Mouse (Mus musculus) embryonic facial prominence, embryonic 10.5 days (tissue): ENCODE data around the gene Mphosph10. TPM values are rescaled to one million over a fixed set of nuclear protein-coding genes. Genes with fewer than 3 reads are reported as not detected.
A peak's percentile ranks its signal among the peaks of the same experiment; 100 is the strongest.

Experiments
- DNase-seq: peaks from one replicate; pipeline ENCODE4 v3.0.0-alpha.2; 2017; ENCODE audit warnings: low spot score
- H3K27ac ChIP-seq: fragments of 300-500 bp; sonication (generic); replicated peaks from 2 replicates; pipeline ENCODE4 v1.5.1; 2016; ENCODE audit warnings: mild to moderate bottlenecking
- H3K27me3 ChIP-seq: fragments of 300-500 bp; sonication (generic); replicated peaks from 2 replicates; pipeline ENCODE4 v1.6.1; 2016; ENCODE audit warnings: low read depth, mild to moderate bottlenecking; ENCODE audit not compliant: poor library complexity, severe bottlenecking
- H3K36me3 ChIP-seq: fragments of 300-500 bp; sonication (generic); replicated peaks from 2 replicates; pipeline ENCODE4 v1.6.1; 2016; ENCODE audit warnings: mild to moderate bottlenecking, moderate library complexity
- H3K4me1 ChIP-seq: fragments of 300-500 bp; sonication (generic); 2 replicates; pipeline ENCODE4 v1.6.1; 2016
- H3K4me3 ChIP-seq: fragments of 300-500 bp; sonication (generic); 2 replicates; pipeline ENCODE4 v1.5.1; 2016; ENCODE audit warnings: mild to moderate bottlenecking, moderate library complexity
- H3K9me3 ChIP-seq: fragments of 300-500 bp; sonication (generic); 2 replicates; pipeline ENCODE4 v1.6.1; 2016; ENCODE audit warnings: mild to moderate bottlenecking
- WGBS: fragments of 180-500 bp; shearing (Covaris S2); methylation state at CpG from one replicate; pipeline ENCODE4 v1.1.7; 2016; 5-methylcytosine and 5-hydroxymethylcytosine counted together
- polyA plus RNA-seq: library from polyadenylated mRNA; unstranded; fragments of >200 nt; fragmentation: Nextera tagmentation; extraction: Ambion mirVana; gene quantifications from 2 replicates; pipeline ENCODE4 v1.2.1, GENCODE M21; 2016

The Mphosph10 gene
- polyA plus RNA-seq, 1 experiment from 2014 or later: 56.1 TPM

DNA sequence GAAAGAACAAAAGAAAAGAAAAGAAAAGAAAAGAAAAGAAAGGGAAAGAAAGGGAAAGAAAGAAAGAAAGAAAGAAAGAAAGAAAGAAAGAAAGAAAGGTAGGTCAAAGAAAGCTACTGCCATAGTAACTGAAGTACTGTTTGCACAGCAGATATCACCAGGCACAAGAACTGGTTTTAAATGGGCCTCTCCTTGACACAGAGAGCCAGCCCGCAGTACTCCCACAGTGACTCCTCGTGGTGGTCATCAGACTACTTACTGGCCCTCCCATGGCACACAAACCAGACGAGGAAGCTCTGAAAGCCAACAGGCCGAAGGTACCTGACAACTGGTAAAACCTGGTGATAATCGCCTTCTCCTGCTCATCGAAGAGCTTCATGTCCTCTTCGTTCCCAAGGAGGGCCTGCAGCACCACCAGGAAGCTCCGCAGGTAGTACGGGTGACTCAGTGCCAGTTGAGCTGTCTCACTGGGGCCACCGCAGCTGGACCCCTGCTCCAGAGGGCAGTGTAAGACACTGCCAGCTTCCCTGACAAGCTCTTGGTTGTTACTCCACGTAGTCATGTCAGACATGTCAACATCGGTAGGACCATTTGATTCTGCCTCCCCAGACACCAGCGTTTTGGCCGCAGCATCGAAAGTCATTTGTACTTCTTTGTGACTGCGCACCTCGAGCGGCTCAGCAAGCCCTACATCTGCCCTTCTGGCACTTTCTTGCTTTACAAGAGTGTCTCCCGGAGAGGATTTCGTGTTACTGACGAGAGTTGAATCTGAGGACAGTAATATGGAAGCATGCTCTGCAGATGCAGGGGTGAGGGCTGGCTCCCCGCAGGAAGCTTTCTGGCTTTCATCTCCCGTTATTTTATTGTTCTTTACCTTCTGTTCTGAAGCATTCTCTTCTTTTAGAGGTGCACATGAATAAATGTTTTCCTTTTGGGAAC, 19.9 kb downstream of the Mphosph10 start:
- peak overlapping the region; percentile 76; the same call in 1 of the 2 replicates for H3K4me3 ChIP-seq
- H3K4me1 ChIP-seq: peaks cover 14% of the 10 kb centered on the region

DNA sequence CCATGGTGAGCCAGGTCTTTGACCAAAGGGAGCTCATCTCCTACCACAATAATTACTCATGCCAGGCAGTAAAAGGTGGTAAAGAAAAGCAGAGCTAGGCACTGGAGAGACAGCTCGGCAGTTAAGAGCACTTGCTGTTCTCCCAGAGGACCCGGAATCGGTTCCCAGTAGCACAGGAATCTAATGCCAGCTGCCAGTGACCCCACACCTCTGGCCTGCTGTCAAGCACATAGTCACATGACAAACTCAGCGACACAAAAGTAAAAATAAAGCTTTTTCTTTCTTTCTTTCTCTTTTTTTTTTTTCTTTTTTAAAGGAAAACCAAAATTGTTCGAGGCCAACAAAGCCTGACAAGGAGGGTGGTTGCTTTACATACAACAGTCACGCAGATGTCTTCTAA, 22.2 kb downstream of the Mphosph10 start:
- 90% methylated on average over 6 of the region's 6 CpGs for WGBS
- Histone ChIP-seq H3K36me3 (peaks cover 62% of the 10 kb centered on the region), H3K4me1 (peaks cover 14% of the 10 kb centered on the region), H3K27ac (no peak overlapping the region), H3K4me3 (no peak overlapping the region), H3K9me3 (no peaks in the 10 kb centered on the region), H3K27me3 (no peaks in the 10 kb centered on the region)
- DNase-seq: no peak

More for the DNA sequence above, 19.9 kb downstream of the Mphosph10 start:
- no peak for DNase-seq
- 91% methylated on average over 23 of the region's 23 CpGs for WGBS
- peaks cover 63% of the 10 kb centered on the region for H3K36me3 ChIP-seq
- H3K27me3 ChIP-seq: no peaks in the 10 kb centered on the region
- H3K27ac ChIP-seq: no peak overlapping the region
- H3K9me3 ChIP-seq: no peaks in the 10 kb centered on the region

DNA sequence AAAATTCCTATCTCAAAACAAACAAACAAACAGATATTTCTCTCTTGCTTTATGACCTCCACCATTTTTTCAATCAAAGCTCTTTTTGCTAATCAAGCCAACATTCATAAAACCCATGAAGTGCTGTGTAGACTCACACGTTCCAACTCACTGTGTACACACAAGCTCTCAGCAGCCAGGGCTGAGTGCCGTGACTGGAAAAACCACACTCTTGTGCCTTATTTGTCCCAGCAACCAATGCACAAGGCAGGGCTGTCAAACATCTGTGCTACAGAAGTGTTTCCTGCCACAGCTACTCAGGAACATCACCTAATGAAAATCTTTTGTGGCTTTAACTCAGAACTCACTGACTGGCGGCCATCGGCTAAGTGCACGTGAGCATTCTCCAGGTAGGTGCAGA, 26.2 kb downstream of the Mphosph10 start:
- Histone ChIP-seq H3K36me3 (peaks cover 91% of the 10 kb centered on the region), H3K27ac (no peak overlapping the region), H3K9me3 (no peaks in the 10 kb centered on the region), H3K4me3 (no peak overlapping the region), H3K4me1 (no peaks in the 10 kb centered on the region), H3K27me3 (no peaks in the 10 kb centered on the region)
- no peak for DNase-seq
- WGBS: 94% methylated on average over 5 of the region's 5 CpGs

DNA sequence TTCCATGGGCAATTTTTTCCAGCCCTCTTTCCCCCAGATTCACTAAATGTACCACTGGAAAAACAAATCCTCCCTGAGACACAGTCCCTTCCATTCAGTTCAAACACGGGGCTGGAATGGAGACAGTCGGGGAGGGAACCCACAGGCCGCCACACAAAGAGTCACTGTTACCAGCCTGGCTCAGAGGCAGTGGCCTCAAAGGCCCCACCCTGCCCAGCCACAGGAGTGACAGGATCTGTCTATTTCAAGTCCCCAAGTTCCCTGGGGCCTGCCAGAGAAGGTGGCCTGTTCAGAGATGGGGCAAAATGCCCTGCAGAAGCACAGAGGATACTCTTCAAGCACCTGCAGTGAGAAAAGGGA, 31.5 kb downstream of the Mphosph10 start:
- no peaks in the 10 kb centered on the region for H3K4me1 ChIP-seq
- H3K27ac ChIP-seq: no peak overlapping the region
- 34% methylated on average over 3 of the region's 3 CpGs for WGBS
- H3K4me3 ChIP-seq: no peak overlapping the region
- no peak for DNase-seq
- no peaks in the 10 kb centered on the region for H3K27me3 ChIP-seq
- H3K9me3 ChIP-seq: no peaks in the 10 kb centered on the region
- peaks cover 91% of the 10 kb centered on the region for H3K36me3 ChIP-seq

DNA sequence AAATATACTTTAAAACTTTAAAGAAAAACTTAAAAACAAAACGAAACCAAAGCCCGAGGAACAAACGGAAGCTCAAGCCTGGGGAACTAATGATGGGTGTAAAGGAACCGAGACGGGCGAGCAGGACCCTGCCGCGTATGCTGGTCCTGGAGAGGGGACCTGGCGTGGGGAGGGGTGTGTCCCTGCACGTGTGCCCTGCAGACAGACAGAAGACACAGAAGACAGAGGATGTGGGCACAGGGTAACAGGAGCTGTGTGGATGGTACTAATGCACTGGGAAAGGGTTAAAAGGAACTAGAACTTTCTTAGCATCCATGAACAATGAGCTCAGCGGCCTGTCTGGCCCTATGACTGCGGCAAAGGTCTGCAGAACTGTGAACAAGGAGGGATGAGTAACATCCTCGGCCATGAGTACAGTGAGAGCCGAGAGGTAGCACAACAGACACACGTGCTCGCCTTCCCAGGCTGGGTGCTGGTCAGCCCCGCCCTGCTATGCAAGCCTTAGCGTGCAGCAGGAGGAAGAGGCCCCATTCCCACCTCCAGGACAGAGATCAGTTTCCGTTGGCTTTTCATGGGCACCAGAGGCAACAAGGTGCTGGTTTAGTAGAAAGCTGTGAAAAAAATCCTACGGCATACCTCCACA, 32.0 kb downstream of the Mphosph10 start:
- Histone ChIP-seq H3K36me3 (peaks cover 91% of the 10 kb centered on the region), H3K9me3 (no peaks in the 10 kb centered on the region), H3K4me3 (no peak overlapping the region), H3K27ac (no peak overlapping the region), H3K27me3 (no peaks in the 10 kb centered on the region), H3K4me1 (no peaks in the 10 kb centered on the region)
- no peak for DNase-seq
- WGBS: 79% methylated on average over 20 of the region's 20 CpGs

DNA sequence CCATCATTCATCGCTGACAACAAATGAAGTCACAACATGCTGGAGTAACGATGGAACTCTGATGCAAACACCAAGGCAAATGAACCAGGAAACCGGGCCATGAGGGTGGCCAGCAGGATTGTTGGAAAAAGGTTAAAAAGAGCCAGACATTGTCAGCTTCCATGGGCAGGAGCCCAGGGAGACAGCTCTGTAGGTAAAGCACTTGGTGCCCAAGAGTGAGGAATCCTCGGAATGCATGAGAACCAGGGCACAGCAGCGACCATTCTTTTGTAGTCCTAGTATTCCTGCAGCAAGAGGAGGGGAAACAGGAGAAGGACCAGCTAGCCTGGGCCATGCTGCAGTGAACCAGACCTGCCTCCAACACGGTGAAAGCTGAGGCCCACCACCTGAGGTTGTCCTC, 33.4 kb downstream of the Mphosph10 start:
- no peaks in the 10 kb centered on the region for H3K9me3 ChIP-seq
- no peaks in the 10 kb centered on the region for H3K4me1 ChIP-seq
- no peak overlapping the region for H3K27ac ChIP-seq
- peaks cover 87% of the 10 kb centered on the region for H3K36me3 ChIP-seq
- H3K4me3 ChIP-seq: no peak overlapping the region
- H3K27me3 ChIP-seq: no peaks in the 10 kb centered on the region
- no peak for DNase-seq
- WGBS: 86% methylated on average over 6 of the region's 6 CpGs

DNA sequence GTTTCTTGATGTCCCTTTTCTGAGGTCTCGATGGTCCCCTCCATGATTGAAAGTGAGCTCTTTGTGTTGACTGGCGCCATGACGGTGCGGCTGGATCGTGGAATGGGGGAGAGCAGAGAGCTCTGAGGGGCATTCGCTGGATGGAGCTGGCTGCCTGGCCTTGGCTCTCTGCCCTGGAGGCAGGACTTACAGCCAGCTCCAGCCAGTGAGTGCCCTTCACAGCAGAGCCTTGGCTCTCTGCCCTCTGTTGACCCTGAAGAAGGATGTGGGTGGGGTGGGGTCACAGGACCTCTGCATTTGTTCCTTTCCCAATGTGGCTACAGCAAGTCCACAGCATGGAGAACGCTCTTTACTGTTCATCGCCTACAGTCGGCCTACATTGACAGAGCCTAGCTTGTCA, 34.7 kb downstream of the Mphosph10 start:
- H3K4me3 ChIP-seq: no peak overlapping the region
- H3K9me3 ChIP-seq: no peaks in the 10 kb centered on the region
- DNase-seq: no peak
- peaks cover 87% of the 10 kb centered on the region for H3K36me3 ChIP-seq
- H3K4me1 ChIP-seq: no peaks in the 10 kb centered on the region
- 86% methylated on average over 9 of the region's 9 CpGs for WGBS
- no peaks in the 10 kb centered on the region for H3K27me3 ChIP-seq
- H3K27ac ChIP-seq: no peak overlapping the region

DNA sequence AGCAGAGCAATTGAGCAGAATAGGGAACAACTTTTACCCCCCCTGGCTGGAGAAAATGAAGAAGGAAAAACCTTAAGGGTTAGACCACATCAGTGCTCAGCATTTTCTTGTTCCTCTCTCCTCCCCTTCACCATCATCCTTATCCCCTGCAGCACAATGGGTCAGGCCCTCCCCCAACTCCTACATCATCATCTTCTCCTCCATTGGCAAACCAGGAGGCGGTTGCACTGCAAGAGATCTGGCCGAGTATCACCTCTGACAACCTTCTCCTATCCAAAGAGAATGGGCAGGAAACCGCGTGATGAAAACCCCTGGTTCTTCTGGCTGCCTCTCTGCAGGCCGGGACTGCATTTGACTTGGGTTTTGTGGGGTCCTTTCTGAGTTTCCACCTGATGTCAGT, 35.4 kb downstream of the Mphosph10 start:
- Histone ChIP-seq H3K4me1 (no peaks in the 10 kb centered on the region), H3K4me3 (no peak overlapping the region), H3K9me3 (no peaks in the 10 kb centered on the region), H3K27ac (no peak overlapping the region), H3K36me3 (peaks cover 85% of the 10 kb centered on the region), H3K27me3 (no peaks in the 10 kb centered on the region)
- 93% methylated on average over 5 of the region's 5 CpGs for WGBS
- no peak for DNase-seq

DNA sequence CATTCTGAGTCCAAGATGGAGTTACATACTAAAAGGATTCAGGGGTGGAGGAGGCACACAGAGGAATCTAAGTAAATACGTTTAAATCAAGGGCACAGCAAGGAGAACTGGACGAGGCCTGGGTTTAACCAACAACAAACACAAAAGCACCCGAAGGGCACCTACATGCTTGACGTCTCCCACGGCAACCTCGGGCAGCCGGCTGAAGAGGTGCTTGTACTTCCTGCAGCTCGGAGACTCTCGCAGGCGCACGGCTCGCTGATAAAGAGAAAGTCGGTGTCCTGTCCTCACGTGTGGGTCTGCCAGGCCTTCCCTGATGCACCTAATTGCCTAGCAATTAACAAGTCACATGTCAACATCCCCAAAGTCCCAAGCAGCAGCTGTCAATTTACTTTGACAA, 37.9 kb downstream of the Mphosph10 start:
- Histone ChIP-seq H3K27ac (no peak overlapping the region), H3K9me3 (no peaks in the 10 kb centered on the region), H3K27me3 (no peaks in the 10 kb centered on the region), H3K36me3 (peaks cover 74% of the 10 kb centered on the region), H3K4me3 (no peak overlapping the region), H3K4me1 (no peaks in the 10 kb centered on the region)
- WGBS: 68% methylated on average over 14 of the region's 14 CpGs
- DNase-seq: no peak

DNA sequence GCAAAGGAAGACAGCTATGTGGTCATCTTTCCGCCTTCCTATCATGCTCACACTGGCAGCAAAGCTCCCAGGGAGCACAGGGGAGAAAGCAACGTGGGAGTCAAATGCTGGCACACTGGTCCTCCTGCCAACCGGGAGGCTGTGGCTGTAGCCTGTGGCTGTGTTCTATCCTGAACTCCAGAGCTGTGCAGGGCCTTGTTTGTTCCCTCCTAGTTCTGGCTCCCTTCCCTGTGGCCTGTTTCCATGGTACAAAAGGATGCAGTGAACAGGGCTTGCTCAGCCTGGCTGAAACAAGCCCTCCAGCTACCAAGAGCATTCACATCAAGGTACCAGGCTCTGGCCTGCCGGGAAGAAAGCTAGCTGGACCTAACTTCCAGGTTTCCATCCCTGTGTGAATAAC, 41.0 kb downstream of the Mphosph10 start:
- Histone ChIP-seq H3K36me3 (peaks cover 75% of the 10 kb centered on the region), H3K4me3 (no peak overlapping the region), H3K27ac (no peak overlapping the region), H3K27me3 (no peaks in the 10 kb centered on the region), H3K9me3 (no peaks in the 10 kb centered on the region), H3K4me1 (no peaks in the 10 kb centered on the region)
- WGBS: 81% methylated on average over 4 of the region's 4 CpGs
- DNase-seq: no peak

DNA sequence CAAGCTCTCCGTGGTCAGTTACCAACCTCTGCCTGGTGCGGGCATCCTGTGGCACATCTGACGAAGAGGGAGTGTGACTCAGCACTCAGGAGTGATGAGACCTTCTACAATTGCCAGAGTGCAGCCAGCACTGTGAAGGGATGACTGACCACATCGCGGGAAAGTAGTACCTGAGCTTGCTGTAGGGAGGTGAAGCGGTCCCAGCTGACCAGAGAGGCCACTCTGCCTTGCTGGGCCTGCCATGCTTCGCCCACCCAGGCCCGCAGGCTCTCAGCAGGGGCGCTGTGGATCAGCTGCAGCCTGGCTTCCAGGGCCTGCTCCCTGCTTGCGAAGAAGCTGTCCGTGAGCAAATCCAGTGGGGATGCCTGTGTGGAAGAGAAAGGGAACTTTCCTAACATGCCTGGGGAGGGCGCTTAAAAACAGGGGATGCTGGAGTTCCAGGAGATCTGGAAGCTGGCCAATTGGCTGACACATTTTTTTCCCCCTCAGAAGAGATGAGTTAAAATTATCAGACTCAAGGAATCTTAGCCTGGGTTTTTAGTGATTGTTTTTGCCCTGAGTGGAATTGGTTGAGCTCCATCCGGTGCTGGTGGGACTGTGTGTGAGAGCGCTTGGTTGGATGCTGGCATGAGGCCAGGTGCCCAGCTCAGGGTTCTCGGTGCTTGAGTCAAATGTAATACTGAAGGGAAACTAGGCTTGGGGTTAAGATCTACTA, 42.8 kb downstream of the Mphosph10 start:
- peaks cover 74% of the 10 kb centered on the region for H3K36me3 ChIP-seq
- no peak overlapping the region for H3K4me3 ChIP-seq
- no peak for DNase-seq
- no peak overlapping the region for H3K27ac ChIP-seq
- H3K4me1 ChIP-seq: no peaks in the 10 kb centered on the region
- H3K9me3 ChIP-seq: no peaks in the 10 kb centered on the region
- WGBS: 90% methylated on average over 15 of the region's 15 CpGs
- no peaks in the 10 kb centered on the region for H3K27me3 ChIP-seq

DNA sequence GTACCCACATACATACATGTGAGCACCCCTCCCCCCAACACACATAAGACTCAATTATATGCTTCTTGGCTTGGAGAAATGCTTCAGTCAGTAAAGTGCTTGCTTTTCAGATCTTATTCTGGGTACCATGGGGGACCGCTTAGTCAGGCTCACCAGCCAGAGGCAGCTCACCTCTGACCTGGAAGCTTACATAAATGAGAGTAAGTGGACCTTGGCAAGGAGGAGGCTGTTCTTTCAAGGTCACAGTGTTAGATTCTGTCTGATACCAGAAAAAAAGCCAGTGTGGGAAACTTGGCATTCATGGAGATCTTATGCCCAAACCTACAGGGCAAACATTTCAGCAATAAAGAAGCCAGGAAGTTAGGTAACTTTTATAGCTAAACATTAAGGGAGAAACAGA, 44.3 kb downstream of the Mphosph10 start:
- H3K9me3 ChIP-seq: no peaks in the 10 kb centered on the region
- H3K4me1 ChIP-seq: no peaks in the 10 kb centered on the region
- no peak overlapping the region for H3K27ac ChIP-seq
- 82% methylated on average over 1 of the region's 1 CpGs for WGBS
- no peak overlapping the region for H3K4me3 ChIP-seq
- peaks cover 59% of the 10 kb centered on the region for H3K36me3 ChIP-seq
- H3K27me3 ChIP-seq: no peaks in the 10 kb centered on the region
- no peak for DNase-seq
